Mouse (Mus musculus) G1E (cell line): Measurements from ENCODE around the gene Rufy3. TPM values are rescaled to one million over a fixed set of nuclear protein-coding genes. Genes with fewer than 3 reads are reported as not detected.
A peak's percentile ranks its signal among the peaks of the same experiment; 100 is the strongest.

ENCODE experiments used
- ATAC-seq: 2 replicates; pipeline ENCODE4 v1.8.0; 2016; ENCODE audit warnings: mild to moderate bottlenecking; ENCODE audit not compliant: insufficient number of reproducible peaks, poor library complexity, low FRiP score, severe bottlenecking; ENCODE audit errors: extremely low read depth
- DNase-seq: peaks from one replicate; pipeline ENCODE4 v3.0.0; 2012; ENCODE audit warnings: low spot score
- H3K27me3 ChIP-seq: 2 replicates; pipeline ENCODE4 v1.6.1; 2012; ENCODE audit warnings: mild to moderate bottlenecking, low read length, inconsistent platforms; ENCODE audit not compliant: insufficient read depth
- H3K36me3 ChIP-seq: replicated peaks from 2 replicates; pipeline ENCODE3; 2012; ENCODE audit warnings: mild to moderate bottlenecking, inconsistent platforms
- H3K4me1 ChIP-seq: 2 replicates; pipeline ENCODE4 v1.6.1; 2012; ENCODE audit warnings: low read depth, low read length, inconsistent platforms, mixed read lengths; ENCODE audit not compliant: insufficient read depth
- H3K4me3 ChIP-seq: 2 replicates; pipeline ENCODE4 v1.5.1; 2012; ENCODE audit warnings: low read depth, mild to moderate bottlenecking, inconsistent platforms, low read length, moderate library complexity, mixed read lengths
- H3K9me3 ChIP-seq: replicated peaks from 2 replicates; pipeline ENCODE4 v1.6.1; 2012; ENCODE audit warnings: inconsistent platforms
- CTCF ChIP-seq: IDR thresholded peaks from 2 replicates; pipeline ENCODE4 v1.5.1; 2012; ENCODE audit warnings: low read depth, low read length, inconsistent platforms, mixed read lengths
- GATA1 ChIP-seq: IDR thresholded peaks from 2 replicates; pipeline ENCODE4 v1.6.1; 2012; ENCODE audit warnings: borderline replicate concordance, low read length, inconsistent platforms, mixed read lengths
- GATA2 ChIP-seq: IDR thresholded peaks from 2 replicates; pipeline ENCODE4 v1.6.1; 2012; ENCODE audit warnings: low read depth, low read length, inconsistent platforms, borderline replicate concordance
- POLR2AphosphoS5 ChIP-seq: IDR thresholded peaks from 2 replicates; pipeline ENCODE4 v1.6.1; 2012; ENCODE audit warnings: low read depth, low read length, inconsistent platforms; ENCODE audit not compliant: insufficient replicate concordance
- TAL1 ChIP-seq: conservative IDR thresholded peaks from 2 replicates; pipeline ENCODE4 v1.6.1; 2012; ENCODE audit warnings: low read depth, low read length, inconsistent platforms, mixed read lengths
- polyA plus RNA-seq: library from polyadenylated mRNA; stranded (reverse); fragments of >175 nt; gene quantifications from 2 replicates; pipeline ENCODE4 v1.2.3, GENCODE M21; 2012
- total RNA-seq, 2 experiments: library from RNA; stranded (forward) in 1 of 2; stranded (reverse) in 1 of 2; fragments of 200-1000 nt in 1 of 2; fragments of >200 nt in 1 of 2; fragmentation: Nextera tagmentation in 1 of 2; gene quantifications; 2 replicates each; pipeline ENCODE4 v1.2.3; 2014 to 2017

Rufy3 gene
- total RNA-seq (2014; fragmentation: Nextera tagmentation) (11.9 and 14.0 TPM in 2 replicates), total RNA-seq (2017) (14.7 and 17.0 TPM in 2 replicates), polyA plus RNA-seq (2.5 and 3.1 TPM in 2 replicates)

GRCm38 (mm10) chr5:88564501-88565147 lies at the start of gene Rufy3:
TSS of gene Rufy3 (plus strand) at chr5:88565040.
- ATAC-seq: peak; percentile 55
- H3K27me3 ChIP-seq: no peaks in the 10 kb centered on the region
- no peak for TF ChIP-seq POLR2AphosphoS5
- TF ChIP-seq GATA2: no peak
- no peak for TF ChIP-seq GATA1
- no peak for TF ChIP-seq CTCF
- no peak for TF ChIP-seq TAL1

GRCm38 (mm10) chr5:88519232-88519631 lies 45.6 kb upstream of the Rufy3 start:
- H3K4me3 ChIP-seq: no peak overlapping the region
- TF ChIP-seq TAL1 (no peak), CTCF (no peak), GATA1 (no peak), GATA2 (no peak), POLR2AphosphoS5 (no peak)
- no peaks in the 10 kb centered on the region for H3K36me3 ChIP-seq
- H3K4me1 ChIP-seq: no peaks in the 10 kb centered on the region
- DNase-seq (peak; percentile 4), ATAC-seq (peak; percentile 28; the same call in 1 of the 2 replicates)
- no peaks in the 10 kb centered on the region for H3K9me3 ChIP-seq
- H3K27me3 ChIP-seq: peaks cover 3% of the 10 kb centered on the region; the same call in 1 of the 2 replicates

More at GRCm38 (mm10) chr5:88564501-88565147, at the start of gene Rufy3:
- Histone ChIP-seq H3K9me3 (no peaks in the 10 kb centered on the region), H3K4me1 (peaks cover 17% of the 10 kb centered on the region), H3K36me3 (peaks cover 4% of the 10 kb centered on the region), H3K4me3 (peak within 1 kb of the TSS; percentile 84)
- peak; percentile 80 for DNase-seq

GRCm38 (mm10) chr5:88527657-88528056 lies 37.2 kb upstream of the Rufy3 start, which contains the start of gene Jchain:
TSS of gene Jchain (minus strand) at chr5:88527891.
- no peak within 1 kb of the TSS for H3K4me3 ChIP-seq

GRCm38 (mm10) chr5:88530908-88531307 lies 33.9 kb upstream of the Rufy3 start:
- Histone ChIP-seq H3K4me1 (no peaks in the 10 kb centered on the region), H3K27me3 (peaks cover 8% of the 10 kb centered on the region; the same call in 1 of the 2 replicates), H3K4me3 (no peak overlapping the region), H3K36me3 (no peaks in the 10 kb centered on the region), H3K9me3 (no peaks in the 10 kb centered on the region)
- TF ChIP-seq GATA1: no peak
- no peak for TF ChIP-seq TAL1
- TF ChIP-seq GATA2: no peak
- TF ChIP-seq CTCF: no peak
- TF ChIP-seq POLR2AphosphoS5: no peak
- no peak for ATAC-seq
- DNase-seq: no peak

More at GRCm38 (mm10) chr5:88527657-88528056, 37.2 kb upstream of the Rufy3 start, which contains the start of gene Jchain:
- Histone ChIP-seq H3K9me3 (no peaks in the 10 kb centered on the region), H3K4me1 (no peaks in the 10 kb centered on the region), H3K27me3 (peaks cover 13% of the 10 kb centered on the region; the same call in 1 of the 2 replicates), H3K36me3 (no peaks in the 10 kb centered on the region)
- no peak for ATAC-seq
- TF ChIP-seq GATA1 (no peak), TAL1 (no peak), CTCF (no peak), POLR2AphosphoS5 (no peak), GATA2 (no peak)
- no peak for DNase-seq

- TF ChIP-seq POLR2AphosphoS5: no peak
- TF ChIP-seq CTCF: no peak
- TF ChIP-seq GATA2: no peak
- no peak for TF ChIP-seq TAL1
- TF ChIP-seq GATA1: no peak
- Histone ChIP-seq H3K4me3 (no peak overlapping the region), H3K36me3 (no peaks in the 10 kb centered on the region), H3K4me1 (no peaks in the 10 kb centered on the region), H3K9me3 (no peaks in the 10 kb centered on the region), H3K27me3 (peaks cover 5% of the 10 kb centered on the region; the same call in 1 of the 2 replicates)
- DNase-seq (no peak), ATAC-seq (no peak)
Measured at GRCm38 (mm10) chr5:88534697-88535096, 30.1 kb upstream of the Rufy3 start.

- Histone ChIP-seq H3K4me3 (no peak overlapping the region), H3K36me3 (no peaks in the 10 kb centered on the region), H3K9me3 (no peaks in the 10 kb centered on the region), H3K27me3 (no peaks in the 10 kb centered on the region), H3K4me1 (no peaks in the 10 kb centered on the region)
- DNase-seq (no peak), ATAC-seq (no peak)
- TF ChIP-seq TAL1: no peak
- no peak for TF ChIP-seq GATA1
- TF ChIP-seq CTCF: no peak
- no peak for TF ChIP-seq GATA2
- no peak for TF ChIP-seq POLR2AphosphoS5
Measured at GRCm38 (mm10) chr5:88540845-88541244, 24.0 kb upstream of the Rufy3 start.
